Mouse (Mus musculus): ENCODE results near the gene Alpk1. TPM values are rescaled to one million over a fixed set of nuclear protein-coding genes. Genes with fewer than 3 reads are reported as not detected.

The Alpk1 gene
- polyA plus RNA-seq, 1 experiment: 1.4 TPM

- TF ChIP-seq CTCF (conservative IDR thresholded peaks at IDR 0.05; ENCODE audit: insufficient read depth, insufficient read length, low read depth, low read length): no peak
- no peak for TF ChIP-seq POLR2A (IDR thresholded peaks at IDR 0.05; ENCODE audit: low read depth, low read length)
- 36% methylated on average over 43 of the region's 43 CpGs for WGBS
- H3K36me3 ChIP-seq (ENCODE audit: control insufficient read depth, insufficient read depth, low read length): no peaks in the 10 kb centered on the region
- no peak overlapping the region for H3K27ac ChIP-seq (ENCODE audit: insufficient read depth, low read depth, low read length)
- H3K27me3 ChIP-seq (replicated peaks; ENCODE audit: control insufficient read depth, insufficient read depth, low read length): no peaks in the 10 kb centered on the region
- H3K4me1 ChIP-seq (ENCODE audit: control insufficient read depth, insufficient read depth, low read length): no peaks in the 10 kb centered on the region
- DNase-seq: no peak
- no peak overlapping the region for H3K4me3 ChIP-seq (ENCODE audit: insufficient read depth, low read depth, low read length)
These were observed 85.2 kb downstream of the Alpk1 start for GRCm38 (mm10) chr3:127694802-127695771.

- Histone ChIP-seq H3K4me1 (ENCODE audit: control insufficient read depth, insufficient read depth, low read length) (no peaks in the 10 kb centered on the region), H3K36me3 (ENCODE audit: control insufficient read depth, insufficient read depth, low read length) (no peaks in the 10 kb centered on the region), H3K27ac (ENCODE audit: insufficient read depth, low read depth, low read length) (no peak overlapping the region), H3K4me3 (ENCODE audit: insufficient read depth, low read depth, low read length) (no peak overlapping the region), H3K27me3 (replicated peaks; ENCODE audit: control insufficient read depth, insufficient read depth, low read length) (no peaks in the 10 kb centered on the region)
- 79% methylated on average over 4 of the region's 4 CpGs for WGBS
- DNase-seq: no peak
- TF ChIP-seq POLR2A (IDR thresholded peaks at IDR 0.05; ENCODE audit: low read depth, low read length) (no peak), CTCF (conservative IDR thresholded peaks at IDR 0.05; ENCODE audit: insufficient read depth, insufficient read length, low read depth, low read length) (no peak)
These were observed 89.1 kb downstream of the Alpk1 start for GRCm38 (mm10) chr3:127691230-127691629.

GRCm38 (mm10) chr3:127679703-127680102 lies 100.6 kb downstream of the Alpk1 start:
- peak; percentile 41 for DNase-seq
- H3K4me3 ChIP-seq (ENCODE audit: insufficient read depth, low read depth, low read length): no peak overlapping the region
- H3K27me3 ChIP-seq (replicated peaks; ENCODE audit: control insufficient read depth, insufficient read depth, low read length): no peaks in the 10 kb centered on the region
- 88% methylated on average over 15 of the region's 15 CpGs for WGBS
- H3K27ac ChIP-seq (ENCODE audit: insufficient read depth, low read depth, low read length): no peak overlapping the region
- TF ChIP-seq POLR2A (IDR thresholded peaks at IDR 0.05; ENCODE audit: low read depth, low read length) (no peak), CTCF (conservative IDR thresholded peaks at IDR 0.05; ENCODE audit: insufficient read depth, insufficient read length, low read depth, low read length) (no peak)
- H3K36me3 ChIP-seq (ENCODE audit: control insufficient read depth, insufficient read depth, low read length): no peaks in the 10 kb centered on the region
- no peaks in the 10 kb centered on the region for H3K4me1 ChIP-seq (ENCODE audit: control insufficient read depth, insufficient read depth, low read length)

- no peaks in the 10 kb centered on the region for H3K36me3 ChIP-seq (ENCODE audit: control insufficient read depth, insufficient read depth, low read length)
- 68% methylated on average over 22 of the region's 22 CpGs for WGBS
These were observed 118.4 kb downstream of the Alpk1 start for GRCm38 (mm10) chr3:127661646-127662531.

GRCm38 (mm10) chr3:127660712-127661111 lies 119.6 kb downstream of the Alpk1 start:
- Histone ChIP-seq H3K27me3 (replicated peaks; ENCODE audit: control insufficient read depth, insufficient read depth, low read length) (no peaks in the 10 kb centered on the region), H3K4me1 (ENCODE audit: control insufficient read depth, insufficient read depth, low read length) (no peaks in the 10 kb centered on the region), H3K36me3 (ENCODE audit: control insufficient read depth, insufficient read depth, low read length) (no peaks in the 10 kb centered on the region), H3K4me3 (ENCODE audit: insufficient read depth, low read depth, low read length) (no peak overlapping the region), H3K27ac (ENCODE audit: insufficient read depth, low read depth, low read length) (no peak overlapping the region)
- no peak for TF ChIP-seq POLR2A (IDR thresholded peaks at IDR 0.05; ENCODE audit: low read depth, low read length)
- TF ChIP-seq CTCF (conservative IDR thresholded peaks at IDR 0.05; ENCODE audit: insufficient read depth, insufficient read length, low read depth, low read length): no peak
- no peak for DNase-seq
- 83% methylated on average over 7 of the region's 7 CpGs for WGBS

More at GRCm38 (mm10) chr3:127661646-127662531, 118.4 kb downstream of the Alpk1 start:
- no peak overlapping the region for H3K4me3 ChIP-seq (ENCODE audit: insufficient read depth, low read depth, low read length)
- no peaks in the 10 kb centered on the region for H3K27me3 ChIP-seq (replicated peaks; ENCODE audit: control insufficient read depth, insufficient read depth, low read length)
- TF ChIP-seq POLR2A (IDR thresholded peaks at IDR 0.05; ENCODE audit: low read depth, low read length): no peak
- no peak for TF ChIP-seq CTCF (conservative IDR thresholded peaks at IDR 0.05; ENCODE audit: insufficient read depth, insufficient read length, low read depth, low read length)
- DNase-seq: no peak
- no peaks in the 10 kb centered on the region for H3K4me1 ChIP-seq (ENCODE audit: control insufficient read depth, insufficient read depth, low read length)
- H3K27ac ChIP-seq (ENCODE audit: insufficient read depth, low read depth, low read length): no peak overlapping the region

GRCm38 (mm10) chr3:127651742-127652653 lies 128.3 kb downstream of the Alpk1 start:
- WGBS: 66% methylated on average over 7 of the region's 7 CpGs
- H3K4me1 ChIP-seq (ENCODE audit: control insufficient read depth, insufficient read depth, low read length): no peaks in the 10 kb centered on the region
- DNase-seq: no peak
- TF ChIP-seq POLR2A (IDR thresholded peaks at IDR 0.05; ENCODE audit: low read depth, low read length) (no peak), CTCF (conservative IDR thresholded peaks at IDR 0.05; ENCODE audit: insufficient read depth, insufficient read length, low read depth, low read length) (no peak)
- H3K27me3 ChIP-seq (replicated peaks; ENCODE audit: control insufficient read depth, insufficient read depth, low read length): no peaks in the 10 kb centered on the region
- H3K4me3 ChIP-seq (ENCODE audit: insufficient read depth, low read depth, low read length): no peak overlapping the region
- no peak overlapping the region for H3K27ac ChIP-seq (ENCODE audit: insufficient read depth, low read depth, low read length)
- H3K36me3 ChIP-seq (ENCODE audit: control insufficient read depth, insufficient read depth, low read length): no peaks in the 10 kb centered on the region

All from kidney, adult 2 months (tissue).